Mouse (Mus musculus) bone marrow, adult 2 months (tissue): Measurements from ENCODE around the gene Bcl2. TPM values are rescaled to one million over a fixed set of nuclear protein-coding genes. Genes with fewer than 3 reads are reported as not detected.
A peak's percentile ranks its signal among the peaks of the same experiment; 100 is the strongest.

Source experiments
- H3K27ac ChIP-seq: fragments of 200-500 bp; 2 replicates; pipeline ENCODE4 v1.5.1; 2012; ENCODE audit warnings: low read depth, mild to moderate bottlenecking, control low read depth, inconsistent platforms, low read length; ENCODE audit not compliant: control insufficient read depth, poor library complexity, insufficient read depth
- H3K4me1 ChIP-seq: fragments of 200-500 bp; 2 replicates; pipeline ENCODE4 v1.6.1; 2011; ENCODE audit warnings: low read length; ENCODE audit not compliant: control insufficient read depth, insufficient read depth
- H3K4me3 ChIP-seq: fragments of 200-500 bp; replicated peaks from 2 replicates; pipeline ENCODE3; 2011; ENCODE audit warnings: mild to moderate bottlenecking, low read depth, low read length, control low read depth; ENCODE audit not compliant: control insufficient read depth
- CTCF ChIP-seq: fragments of 200-500 bp; IDR thresholded peaks from 2 replicates; pipeline ENCODE4 v1.5.1; 2011; ENCODE audit warnings: low read length, control low read depth; ENCODE audit not compliant: control insufficient read depth, insufficient read depth
- POLR2A ChIP-seq: fragments of 200-500 bp; IDR thresholded peaks from 2 replicates; pipeline ENCODE4 v1.6.1; 2011; ENCODE audit warnings: low read depth, mild to moderate bottlenecking, control low read depth, low read length, borderline replicate concordance; ENCODE audit not compliant: control insufficient read depth
- WGBS: fragments of 180-500 bp; shearing (Covaris S2); methylation state at CpG from one replicate; pipeline ENCODE4 v1.1.7; 2018; 5-methylcytosine and 5-hydroxymethylcytosine counted together
- polyA plus RNA-seq: library from polyadenylated mRNA; stranded (reverse); fragments of >200 nt; gene quantifications from 2 replicates; pipeline ENCODE4 v1.2.4, GENCODE M21; 2011; ENCODE audit warnings: low replicate concordance; ENCODE audit not compliant: missing spikeins, insufficient read depth, insufficient read length

Bcl2 gene
- polyA plus RNA-seq, result 7.9 and 14.4 TPM in 2 replicates

DNA sequence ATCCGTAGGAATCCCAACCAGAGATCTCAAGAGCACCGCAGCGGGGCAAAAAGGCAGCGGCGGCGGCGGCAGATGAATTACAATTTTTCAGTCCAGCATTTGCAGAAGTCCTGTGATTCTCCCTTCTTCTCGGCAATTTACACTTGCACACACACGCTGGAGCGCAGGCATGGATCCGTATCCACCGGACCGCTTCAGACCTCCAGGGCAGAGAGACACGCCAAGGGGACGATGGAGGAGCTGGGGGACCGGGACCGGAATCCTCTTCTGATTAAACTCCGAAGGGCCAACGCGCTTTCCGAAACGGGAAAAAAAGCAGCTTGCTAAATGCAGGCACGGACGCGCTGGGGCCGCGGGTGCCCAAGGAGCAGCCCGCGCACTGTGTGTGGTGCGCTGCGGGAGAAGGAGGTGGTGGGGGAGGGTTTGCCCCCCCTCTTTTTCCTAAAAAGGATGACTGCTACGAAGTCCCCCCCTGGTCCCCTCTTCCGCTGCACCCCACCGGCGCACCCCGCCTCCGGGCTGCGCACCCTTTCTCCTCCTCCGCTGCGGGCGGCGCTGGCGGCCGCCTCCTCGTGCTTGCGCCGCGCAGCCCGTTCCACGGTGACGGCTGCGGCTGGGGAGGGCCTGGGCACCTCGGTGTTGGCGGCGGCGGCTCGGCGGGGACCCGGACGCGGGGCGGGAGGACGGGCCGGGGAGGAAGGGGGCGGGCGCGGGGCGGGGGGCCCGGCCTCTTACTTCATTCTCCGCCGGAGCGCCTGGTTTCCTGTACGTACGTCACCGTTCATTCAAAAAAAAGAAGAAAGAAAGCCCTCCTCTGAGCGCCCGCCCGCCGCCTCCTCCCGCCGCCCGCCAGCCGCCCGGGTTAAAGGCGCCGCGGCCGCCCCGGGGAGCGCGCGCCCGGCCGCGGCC lies at the start of gene Bcl2:
Bcl2 (minus strand) TSS at position 654 of the 909 bp plus-strand sequence.
- Histone ChIP-seq H3K4me3 (peak within 1 kb of the TSS; percentile 74), H3K27ac (peak within 1 kb of the TSS; percentile 84), H3K4me1 (no peaks in the 10 kb centered on the region; the same call in none of the 2 replicates)
- WGBS, result under 1% methylated on average over 68 of the region's 95 CpGs
- TF ChIP-seq CTCF (no peak), POLR2A (peak; percentile 47; the same call in 1 of the 2 replicates)

DNA sequence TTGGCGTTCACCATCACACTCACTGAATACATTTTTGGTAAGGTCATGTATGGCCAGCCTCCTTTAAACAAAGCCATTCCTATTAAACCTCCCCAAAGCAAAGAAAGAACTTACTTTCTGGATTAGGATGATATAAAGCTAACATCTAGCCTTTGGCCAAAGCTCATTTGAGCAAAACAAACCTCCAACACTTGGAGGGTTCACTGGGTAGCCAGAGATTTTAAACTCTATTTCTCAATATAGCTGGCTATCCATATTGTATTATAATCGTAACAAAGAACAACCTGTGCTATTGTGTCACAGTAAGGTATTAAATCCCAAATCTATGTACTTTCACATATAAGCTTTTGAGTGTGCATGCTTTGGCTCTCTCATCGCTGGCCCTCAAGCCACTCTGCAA lies 46.7 kb upstream of the Bcl2 start:
- no peak for TF ChIP-seq CTCF
- no peak for TF ChIP-seq POLR2A
- H3K4me3 ChIP-seq, result no peak overlapping the region
- 84% methylated on average over 3 of the region's 3 CpGs for WGBS
- H3K27ac ChIP-seq, result no peak overlapping the region
- H3K4me1 ChIP-seq, result peaks cover 3% of the 10 kb centered on the region; the same call in 1 of the 2 replicates

DNA sequence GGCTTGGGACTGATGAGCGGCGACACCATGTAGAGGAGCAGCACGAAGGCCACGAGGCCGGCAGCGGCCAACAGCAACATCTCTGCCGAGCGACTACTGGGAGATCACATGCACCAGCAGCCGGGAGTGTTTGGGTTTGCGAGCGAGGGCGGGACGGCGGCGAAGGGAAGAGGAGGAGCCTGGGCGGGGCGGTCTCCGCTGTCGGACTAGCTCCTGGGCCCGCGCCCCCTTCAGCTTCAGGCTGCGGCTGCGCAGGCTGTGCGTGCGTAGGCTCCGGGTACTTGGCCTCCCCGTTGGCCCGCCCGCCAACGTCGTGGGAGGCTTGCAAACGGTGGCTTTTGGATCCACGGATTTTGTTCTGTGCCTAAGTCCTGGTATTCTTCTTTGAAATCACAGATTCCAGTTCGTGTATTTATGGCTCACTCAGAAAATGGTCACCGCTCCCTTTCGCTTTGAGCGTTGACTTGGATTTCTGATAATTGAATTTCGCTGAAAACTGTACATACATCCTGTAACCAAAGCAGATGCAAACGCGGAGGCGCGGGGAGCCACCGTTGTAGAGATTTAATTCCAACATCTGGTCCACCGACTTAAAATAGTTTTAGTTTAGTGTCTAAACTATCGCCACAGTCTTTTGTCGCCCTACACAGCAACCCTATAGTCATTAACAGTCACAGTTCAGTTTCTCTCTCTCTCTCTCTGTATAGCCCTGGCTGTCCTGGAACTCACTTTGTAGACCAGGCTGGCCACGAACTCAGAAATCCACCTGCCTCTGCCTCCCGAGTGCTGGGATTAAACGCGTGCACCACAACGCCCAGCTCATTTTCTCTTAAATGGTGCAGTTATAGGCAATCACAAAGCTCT lies 45.7 kb upstream of the Bcl2 start, which contains the start of gene Kdsr:
Kdsr (minus strand) TSS at position 156 of the 864 bp plus-strand sequence.
- Histone ChIP-seq H3K4me1 (peaks cover 3% of the 10 kb centered on the region; the same call in 1 of the 2 replicates), H3K4me3 (peak within 1 kb of the TSS; percentile 92), H3K27ac (peak within 1 kb of the TSS; percentile 82)
- WGBS, result under 1% methylated on average over 50 of the region's 51 CpGs
- no peak for TF ChIP-seq CTCF
- peak; percentile 93 for TF ChIP-seq POLR2A

DNA sequence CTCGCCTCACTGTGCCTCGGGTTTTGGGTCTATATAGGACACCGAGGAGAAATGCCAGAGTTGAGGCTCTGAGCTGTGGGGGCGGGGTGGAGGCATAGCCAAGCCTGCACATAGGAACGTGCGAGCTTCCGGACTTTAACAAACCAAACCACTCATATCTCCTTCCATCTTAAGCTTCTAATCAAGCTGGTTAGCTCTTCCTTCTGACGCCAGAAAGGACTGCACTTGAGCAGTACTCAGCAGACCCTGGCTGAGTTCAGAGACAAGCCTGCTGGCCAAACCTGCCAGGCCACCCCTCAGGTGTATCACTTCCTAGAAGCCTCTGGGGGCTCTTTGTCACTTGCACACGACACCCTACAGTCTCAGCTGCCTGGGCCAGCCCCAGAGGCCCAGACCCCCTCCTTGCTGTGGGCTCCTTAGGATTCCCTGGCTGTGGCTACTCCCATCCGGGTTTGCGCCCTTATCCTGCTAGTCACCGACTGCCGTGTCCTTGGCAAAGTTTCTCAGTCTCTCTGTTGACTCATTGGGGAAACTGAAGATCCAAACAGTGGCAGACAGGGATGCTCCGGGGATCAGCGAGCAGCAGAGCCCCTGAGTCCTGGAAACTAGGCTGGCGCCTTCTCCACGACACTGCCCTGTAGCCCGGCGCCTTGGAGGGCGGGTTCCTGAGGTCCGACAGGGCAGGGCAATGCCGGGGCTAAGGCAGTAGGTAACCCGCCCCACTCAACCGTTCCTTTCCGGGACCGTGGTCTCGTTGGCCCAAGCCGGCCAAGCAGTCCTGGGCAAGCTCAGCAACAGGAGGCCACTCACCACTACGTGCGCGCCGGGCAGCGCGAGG lies 44.9 kb upstream of the Bcl2 start:
- Histone ChIP-seq H3K27ac (peak overlapping the region; percentile 82), H3K4me1 (peaks cover 3% of the 10 kb centered on the region; the same call in 1 of the 2 replicates), H3K4me3 (peak overlapping the region; percentile 92)
- TF ChIP-seq POLR2A (no peak), CTCF (no peak)
- WGBS, result under 1% methylated on average over 34 of the region's 34 CpGs

DNA sequence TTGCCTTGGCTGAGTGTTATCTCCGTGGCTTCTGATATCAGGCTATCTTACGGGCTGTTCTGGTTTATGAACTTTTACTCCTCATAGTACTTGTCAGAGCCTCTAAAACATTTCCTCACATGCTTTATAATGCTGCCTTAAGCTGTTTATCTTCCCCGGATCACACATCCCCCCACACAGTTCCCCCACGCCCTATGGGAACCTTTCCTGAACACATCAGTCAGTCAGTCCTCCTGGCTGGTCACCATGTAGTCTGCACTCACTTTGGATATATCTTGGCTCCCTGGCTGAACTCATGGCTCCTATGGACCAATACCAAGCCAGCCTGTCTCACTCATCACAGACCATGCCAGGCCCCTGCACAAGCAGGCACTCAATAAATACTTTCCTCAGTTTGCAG lies 42.6 kb upstream of the Bcl2 start:
- TF ChIP-seq POLR2A (no peak), CTCF (no peak)
- no peak overlapping the region for H3K4me3 ChIP-seq
- 62% methylated on average over 4 of the region's 4 CpGs for whole genome bisulfite sequencing
- H3K27ac ChIP-seq, result no peak overlapping the region
- peaks cover 3% of the 10 kb centered on the region; the same call in 1 of the 2 replicates for H3K4me1 ChIP-seq

DNA sequence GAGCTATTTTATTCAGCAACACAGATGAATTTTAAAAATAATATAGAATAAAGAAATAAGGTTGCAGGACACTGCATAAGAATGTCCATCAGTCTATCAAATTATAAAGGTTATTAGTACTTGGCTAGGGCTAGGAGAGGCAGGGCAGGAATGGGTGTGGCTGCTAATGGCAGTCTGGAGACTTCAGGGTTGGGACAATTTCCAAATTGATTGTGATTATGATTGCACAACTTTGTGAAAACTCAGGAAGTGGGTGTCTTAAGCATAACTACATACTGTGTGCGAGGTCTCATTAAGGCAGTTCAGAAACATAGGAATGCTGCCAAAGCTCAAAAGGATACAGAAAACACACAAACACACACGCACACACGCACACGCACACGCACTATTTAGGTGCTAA lies 37.9 kb upstream of the Bcl2 start:
- TF ChIP-seq POLR2A (no peak), CTCF (no peak)
- H3K4me3 ChIP-seq, result no peak overlapping the region
- H3K27ac ChIP-seq, result no peak overlapping the region
- H3K4me1 ChIP-seq, result no peaks in the 10 kb centered on the region; the same call in 1 of the 2 replicates
- WGBS, result 72% methylated on average over 5 of the region's 5 CpGs

DNA sequence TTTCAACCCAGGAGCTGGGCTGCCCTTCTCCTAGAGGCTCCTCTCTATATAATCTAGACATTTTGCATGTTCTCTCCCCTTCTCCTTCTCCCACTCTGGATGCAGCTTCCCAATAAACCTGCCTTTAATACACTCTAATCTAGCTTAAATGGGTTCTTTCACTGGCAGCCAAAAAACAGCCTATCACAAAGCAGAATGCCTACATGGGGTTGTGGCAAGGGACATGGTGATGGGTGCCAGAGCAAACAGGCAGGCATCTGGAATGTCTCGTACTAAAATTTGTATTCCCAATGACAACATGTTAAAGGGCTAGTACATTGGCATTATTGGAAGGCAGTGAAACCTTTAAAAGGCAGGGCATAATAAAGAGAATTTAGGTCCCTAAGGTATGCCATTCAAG lies 36.6 kb upstream of the Bcl2 start:
- 86% methylated on average over 1 of the region's 1 CpGs for WGBS
- TF ChIP-seq CTCF (no peak), POLR2A (no peak)
- H3K4me1 ChIP-seq, result no peaks in the 10 kb centered on the region; the same call in 1 of the 2 replicates
- H3K4me3 ChIP-seq, result no peak overlapping the region
- H3K27ac ChIP-seq, result no peak overlapping the region
